Mouse (Mus musculus) forebrain, embryonic 12.5 days (tissue): ENCODE measurements around the gene Hypk. TPM values are rescaled to one million over a fixed set of nuclear protein-coding genes. Genes with fewer than 3 reads are reported as not detected.

Experiments used
- ATAC-seq: fragments of 200-750 bp; cut with Nextera tagmentation; 2 replicates; pipeline ENCODE4 v1.8.0; 2017; ENCODE audit warnings: moderate TSS enrichment; ENCODE audit not compliant: low FRiP score
- H3K27ac ChIP-seq: fragments of 300-500 bp; sonication (generic); 2 replicates; pipeline ENCODE4 v1.5.1; 2016; ENCODE audit warnings: mild to moderate bottlenecking
- H3K27me3 ChIP-seq: fragments of 300-500 bp; sonication (generic); 2 replicates; pipeline ENCODE4 v1.6.1; 2016; ENCODE audit warnings: mild to moderate bottlenecking
- H3K36me3 ChIP-seq: fragments of 300-500 bp; sonication (generic); replicated peaks from 2 replicates; pipeline ENCODE4 v1.6.1; 2016; ENCODE audit warnings: mild to moderate bottlenecking
- H3K4me1 ChIP-seq: fragments of 300-500 bp; sonication (generic); 2 replicates; pipeline ENCODE4 v1.6.1; 2016
- H3K4me2 ChIP-seq: fragments of 300-500 bp; sonication (generic); 2 replicates; pipeline ENCODE4 v1.6.1; 2016; ENCODE audit warnings: mild to moderate bottlenecking, moderate library complexity
- H3K4me3 ChIP-seq: fragments of 300-500 bp; sonication (generic); replicated peaks from 2 replicates; pipeline ENCODE4 v1.5.1; 2016; ENCODE audit warnings: mild to moderate bottlenecking
- H3K9ac ChIP-seq: fragments of 300-500 bp; sonication (generic); 2 replicates; pipeline ENCODE4 v1.6.1; 2016; ENCODE audit warnings: mild to moderate bottlenecking
- H3K9me3 ChIP-seq: fragments of 300-500 bp; sonication (generic); 2 replicates; pipeline ENCODE4 v1.6.1; 2016
- WGBS: fragments of 180-500 bp; shearing (Covaris S2); methylation state at CpG from one replicate; pipeline ENCODE4 v1.1.7; 2016; 5-methylcytosine and 5-hydroxymethylcytosine counted together
- polyA plus RNA-seq: library from polyadenylated mRNA; unstranded; fragments of >200 nt; fragmentation: Nextera tagmentation; extraction: Ambion mirVana; gene quantifications from 2 replicates; pipeline ENCODE4 v1.2.1, GENCODE M21; 2016

The Hypk gene
- polyA plus RNA-seq = 124 and 130 TPM in 2 replicates

GRCm38 (mm10) chr2:121452990-121453389 lies at the start of gene Hypk:
Hypk (plus strand) TSS chr2:121453290.
- H3K9me3 ChIP-seq = no peaks in the 10 kb centered on the region

DNA sequence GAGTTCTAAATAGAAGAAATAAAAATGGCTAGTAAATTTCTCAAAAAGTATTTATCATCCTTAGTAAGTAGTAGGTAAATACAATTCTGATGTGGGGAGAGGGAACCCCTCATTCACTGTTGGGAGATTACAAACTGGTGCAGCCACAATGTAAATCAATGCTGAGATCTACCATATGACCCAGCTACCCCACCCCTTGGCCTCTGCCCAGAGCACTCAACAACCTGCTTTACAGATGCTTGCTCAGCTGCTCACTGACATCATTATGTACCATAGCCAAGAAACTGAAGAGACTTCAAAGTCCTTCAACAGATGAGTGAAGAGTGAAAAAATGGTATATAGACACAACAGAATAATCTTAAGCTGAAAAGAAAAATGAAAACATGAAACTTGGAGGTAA lies 49.8 kb upstream of the Hypk start:
- no peaks in the 10 kb centered on the region; the same call in 1 of the 2 replicates for H3K36me3 ChIP-seq
- H3K27me3 ChIP-seq = no peaks in the 10 kb centered on the region
- no peak overlapping the region for H3K9ac ChIP-seq
- no peaks in the 10 kb centered on the region for H3K4me1 ChIP-seq
- no peak for ATAC-seq
- H3K4me3 ChIP-seq = no peak overlapping the region
- H3K4me2 ChIP-seq = no peak overlapping the region
- no peaks in the 10 kb centered on the region for H3K9me3 ChIP-seq
- H3K27ac ChIP-seq = no peak overlapping the region

More at GRCm38 (mm10) chr2:121452990-121453389, at the start of gene Hypk:
- ATAC-seq = no peak
- Histone ChIP-seq H3K4me1 (peaks cover 34% of the 10 kb centered on the region), H3K27ac (no peak within 1 kb of the TSS), H3K4me3 (no peak within 1 kb of the TSS; the same call in 1 of the 2 replicates), H3K36me3 (peaks cover 25% of the 10 kb centered on the region), H3K9ac (no peak within 1 kb of the TSS), H3K27me3 (no peaks in the 10 kb centered on the region), H3K4me2 (no peak within 1 kb of the TSS)
- WGBS = 80% methylated on average over 4 of the region's 4 CpGs

DNA sequence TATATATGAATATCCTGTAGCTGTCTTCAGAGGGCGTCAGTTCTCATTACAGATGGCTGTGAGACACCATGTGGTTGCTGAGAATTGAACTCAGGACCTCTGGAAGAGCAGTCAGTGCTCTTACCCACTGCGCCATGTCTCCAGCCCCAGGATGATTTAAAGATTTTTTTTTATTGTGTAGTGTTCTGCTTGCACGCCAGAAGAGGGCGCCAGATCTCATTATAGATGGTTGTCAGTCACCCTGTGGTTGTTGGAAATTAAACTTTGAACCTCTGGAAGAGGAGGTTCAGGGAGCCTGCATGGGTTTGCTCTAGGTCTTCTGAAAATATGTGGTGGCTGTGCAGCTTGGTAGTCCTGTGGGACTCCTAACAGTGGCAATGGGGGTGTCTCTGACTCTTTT lies 44.9 kb upstream of the Hypk start:
- no peak overlapping the region for H3K4me3 ChIP-seq
- peaks cover 6% of the 10 kb centered on the region; the same call in 1 of the 2 replicates for H3K4me1 ChIP-seq
- ATAC-seq = no peak
- no peak overlapping the region for H3K9ac ChIP-seq
- no peaks in the 10 kb centered on the region for H3K9me3 ChIP-seq
- no peak overlapping the region for H3K4me2 ChIP-seq
- H3K27me3 ChIP-seq = no peaks in the 10 kb centered on the region
- no peak overlapping the region for H3K27ac ChIP-seq
- H3K36me3 ChIP-seq = no peaks in the 10 kb centered on the region; the same call in 1 of the 2 replicates
- WGBS = 24% methylated on average over 4 of the region's 4 CpGs

GRCm38 (mm10) chr2:121412843-121413386 lies 40.2 kb upstream of the Hypk start:
- Histone ChIP-seq H3K4me1 (peaks cover 32% of the 10 kb centered on the region), H3K9me3 (no peaks in the 10 kb centered on the region), H3K4me2 (peak overlapping the region; percentile 57), H3K9ac (peak overlapping the region; percentile 68), H3K36me3 (peaks cover 16% of the 10 kb centered on the region), H3K27ac (peak overlapping the region; percentile 97), H3K27me3 (no peaks in the 10 kb centered on the region), H3K4me3 (peak overlapping the region; percentile 98)
- ATAC-seq = no peak
- WGBS = 14% methylated on average over 4 of the region's 4 CpGs

DNA sequence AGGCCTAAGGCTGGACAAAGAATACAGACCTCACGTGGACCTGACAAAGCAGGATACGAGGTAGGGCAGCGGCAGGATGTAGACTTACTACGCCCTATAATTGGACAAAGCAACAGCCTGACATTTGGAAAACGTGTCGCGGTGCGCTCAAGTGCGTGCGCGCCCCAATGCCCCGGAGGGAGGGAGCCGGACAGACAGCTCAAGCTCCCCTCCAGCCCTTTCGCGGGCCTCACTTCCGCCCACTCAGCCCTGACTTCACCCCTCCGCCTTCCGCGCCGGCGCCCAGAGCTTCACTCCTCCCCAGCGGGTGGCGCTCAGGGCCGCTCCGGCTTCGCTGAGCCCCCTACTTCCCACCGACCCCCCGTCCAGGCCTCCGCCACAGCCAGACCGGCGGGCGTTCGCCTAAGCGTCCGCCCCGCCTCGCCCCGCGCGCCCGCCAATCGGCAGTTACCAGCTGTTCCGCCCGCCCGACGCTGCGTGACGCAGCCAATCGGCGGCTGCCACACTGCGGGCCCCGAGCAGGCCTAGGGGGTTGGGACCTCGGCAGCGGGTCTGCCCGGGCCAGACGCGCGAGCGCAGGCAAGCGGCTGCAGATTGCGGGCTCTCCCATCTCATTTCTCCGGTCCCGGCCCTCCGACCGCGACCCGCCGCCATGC lies 39.6 kb upstream of the Hypk start, which contains the start of the genes Pdia3 and Catsper2:
TSS of gene Pdia3 (plus strand) at position 389 of the 656 bp plus-strand sequence.
TSS of gene Catsper2 (minus strand) at position 406 of the 656 bp plus-strand sequence.
- Histone ChIP-seq H3K4me2 (peak within 1 kb of the TSS; percentile 67), H3K4me3 (peak within 1 kb of the TSS; percentile 98), H3K9ac (peak within 1 kb of the TSS; percentile 100), H3K9me3 (no peaks in the 10 kb centered on the region), H3K27ac (peak within 1 kb of the TSS; percentile 97), H3K36me3 (peaks cover 22% of the 10 kb centered on the region), H3K27me3 (no peaks in the 10 kb centered on the region), H3K4me1 (peaks cover 32% of the 10 kb centered on the region)
- WGBS = 0% methylated on average over 58 of the region's 68 CpGs
- ATAC-seq = peak; percentile 99

GRCm38 (mm10) chr2:121414139-121414685 lies 38.9 kb upstream of the Hypk start:
- Histone ChIP-seq H3K27me3 (no peaks in the 10 kb centered on the region), H3K9me3 (no peaks in the 10 kb centered on the region), H3K27ac (peak overlapping the region; percentile 97), H3K4me3 (peak overlapping the region; percentile 98), H3K4me1 (peaks cover 32% of the 10 kb centered on the region), H3K36me3 (peaks cover 29% of the 10 kb centered on the region), H3K4me2 (peak overlapping the region; percentile 67), H3K9ac (peak overlapping the region; percentile 100)
- under 1% methylated on average over 32 of the region's 32 CpGs for WGBS
- ATAC-seq = peak; percentile 56

DNA sequence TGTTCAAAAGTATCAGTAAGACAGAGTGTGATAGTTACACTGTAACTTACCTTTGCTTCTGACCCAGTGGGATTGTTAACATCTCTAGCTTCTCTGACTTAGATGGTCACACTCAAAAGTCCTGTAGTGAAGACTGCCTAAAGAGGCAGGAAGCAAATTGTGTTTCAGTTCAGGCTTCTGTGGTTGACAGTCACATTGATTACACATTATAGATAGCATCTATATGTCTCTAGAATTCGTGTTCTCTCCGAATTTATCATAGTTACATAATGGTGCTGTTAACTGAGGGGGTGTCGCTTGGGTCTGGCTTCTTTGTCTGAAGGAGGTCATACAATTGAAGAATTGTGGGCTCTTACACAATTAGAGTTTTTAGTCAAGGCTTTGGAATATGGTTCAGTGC lies 38.0 kb upstream of the Hypk start:
- Histone ChIP-seq H3K4me1 (peaks cover 32% of the 10 kb centered on the region), H3K36me3 (peaks cover 33% of the 10 kb centered on the region), H3K27ac (no peak overlapping the region), H3K27me3 (no peaks in the 10 kb centered on the region), H3K9me3 (no peaks in the 10 kb centered on the region), H3K4me3 (peak overlapping the region; percentile 98), H3K9ac (peak overlapping the region; percentile 100), H3K4me2 (peak overlapping the region; percentile 67)
- no peak for ATAC-seq
- 61% methylated on average over 3 of the region's 3 CpGs for WGBS

- WGBS = 90% methylated on average over 3 of the region's 3 CpGs
- Histone ChIP-seq H3K4me1 (peaks cover 32% of the 10 kb centered on the region), H3K9me3 (no peaks in the 10 kb centered on the region), H3K36me3 (peaks cover 35% of the 10 kb centered on the region), H3K4me3 (peak overlapping the region; percentile 98), H3K27me3 (no peaks in the 10 kb centered on the region), H3K27ac (no peak overlapping the region), H3K9ac (peak overlapping the region; percentile 100; the same call in 1 of the 2 replicates), H3K4me2 (peak overlapping the region; percentile 67)
- no peak for ATAC-seq
These were observed 37.5 kb upstream of the Hypk start for GRCm38 (mm10) chr2:121415591-121415990.

DNA sequence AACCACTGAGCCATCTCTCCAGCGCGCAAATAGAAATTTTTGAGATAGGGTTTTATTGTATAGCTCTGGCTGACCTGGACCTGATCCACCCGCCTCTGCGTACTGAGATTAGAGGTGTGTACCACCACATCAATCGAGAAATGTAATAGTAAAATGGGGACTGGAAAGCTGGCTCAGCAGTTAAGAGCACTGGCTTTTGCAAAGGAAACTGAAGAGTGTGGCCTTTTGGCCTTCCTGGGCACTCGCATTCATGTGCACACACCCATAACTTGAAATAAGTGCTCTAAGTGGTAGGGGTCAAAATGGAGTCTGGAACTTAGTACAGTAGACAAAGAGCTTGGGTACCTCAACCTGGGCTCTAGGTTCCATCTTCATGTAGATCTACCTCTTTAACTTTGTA lies 36.7 kb upstream of the Hypk start:
- Histone ChIP-seq H3K27me3 (no peaks in the 10 kb centered on the region), H3K4me2 (peak overlapping the region; percentile 67; the same call in 1 of the 2 replicates), H3K4me3 (no peak overlapping the region), H3K4me1 (peaks cover 32% of the 10 kb centered on the region), H3K27ac (no peak overlapping the region), H3K36me3 (peaks cover 38% of the 10 kb centered on the region), H3K9me3 (no peaks in the 10 kb centered on the region), H3K9ac (peak overlapping the region; percentile 29; the same call in 1 of the 2 replicates)
- no peak for ATAC-seq
- 95% methylated on average over 6 of the region's 6 CpGs for WGBS

DNA sequence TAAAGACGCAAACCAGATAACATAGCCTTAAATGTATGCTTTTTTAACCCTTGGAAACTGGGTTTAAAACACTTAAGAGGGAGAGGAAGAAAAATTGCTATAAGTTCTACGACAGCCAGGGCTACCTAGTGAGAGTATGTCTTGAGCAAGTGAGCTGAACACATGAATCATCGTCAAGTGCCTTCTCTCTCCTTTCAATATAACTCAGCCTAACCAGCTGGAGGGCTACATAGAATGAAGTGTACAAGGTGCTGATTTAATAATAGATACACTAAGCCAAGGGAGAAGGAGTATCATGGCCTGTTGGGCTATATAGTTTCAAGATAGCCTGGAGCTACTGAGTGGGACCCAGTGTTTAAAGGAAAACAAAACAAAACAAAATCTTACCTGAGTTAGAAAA lies 34.6 kb upstream of the Hypk start:
- Histone ChIP-seq H3K9ac (no peak overlapping the region), H3K27me3 (no peaks in the 10 kb centered on the region), H3K27ac (no peak overlapping the region), H3K36me3 (peaks cover 57% of the 10 kb centered on the region), H3K4me2 (no peak overlapping the region), H3K4me1 (peaks cover 26% of the 10 kb centered on the region), H3K9me3 (no peaks in the 10 kb centered on the region), H3K4me3 (no peak overlapping the region)
- ATAC-seq = no peak
- WGBS = 93% methylated on average over 3 of the region's 3 CpGs

DNA sequence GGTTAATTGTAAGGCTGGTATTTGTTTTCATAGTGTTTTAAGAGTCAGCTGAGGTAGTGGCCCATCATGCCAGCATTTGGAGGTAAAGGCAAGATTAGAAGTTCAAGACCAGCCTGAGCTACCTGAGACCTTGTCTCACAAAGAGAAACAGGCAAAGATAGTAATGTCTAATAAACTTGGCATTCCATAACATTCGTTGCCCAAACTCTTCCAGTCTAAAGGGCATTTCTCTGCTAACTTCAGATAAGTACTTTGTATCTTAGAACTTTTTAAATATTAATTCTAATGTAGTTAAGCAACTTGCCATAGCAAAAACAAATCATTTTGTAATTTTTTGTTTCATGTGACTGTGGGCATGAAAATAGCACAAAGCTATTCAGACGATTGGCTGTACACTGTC lies 29.9 kb upstream of the Hypk start:
- whole genome bisulfite sequencing = 97% methylated on average over 2 of the region's 2 CpGs
- Histone ChIP-seq H3K36me3 (peaks cover 74% of the 10 kb centered on the region), H3K9me3 (no peaks in the 10 kb centered on the region), H3K4me1 (no peaks in the 10 kb centered on the region), H3K9ac (no peak overlapping the region), H3K27me3 (no peaks in the 10 kb centered on the region), H3K27ac (no peak overlapping the region), H3K4me3 (no peak overlapping the region), H3K4me2 (no peak overlapping the region)
- no peak for ATAC-seq

GRCm38 (mm10) chr2:121425890-121426289 lies 27.2 kb upstream of the Hypk start:
- Histone ChIP-seq H3K4me2 (no peak overlapping the region), H3K9me3 (no peaks in the 10 kb centered on the region)
- 95% methylated on average over 2 of the region's 2 CpGs for WGBS

More at GRCm38 (mm10) chr2:121425890-121426289, 27.2 kb upstream of the Hypk start:
- no peak for ATAC-seq
- Histone ChIP-seq H3K36me3 (peaks cover 81% of the 10 kb centered on the region), H3K9ac (no peak overlapping the region), H3K4me1 (no peaks in the 10 kb centered on the region), H3K27ac (no peak overlapping the region), H3K4me3 (no peak overlapping the region), H3K27me3 (no peaks in the 10 kb centered on the region)
